Mouse (Mus musculus) regulatory T cell (primary cell): ENCODE results near the gene Col13a1.

Experiments
- in situ Hi-C: fragments of 300-600 bp; cut with MboI, MseI; formaldehyde crosslinking; loops from one replicate; pipeline ENCODE4 v1.15.1; 2025; ENCODE audit warnings: high pct_unique_total_duplicates

Col13a1 gene

DNA sequence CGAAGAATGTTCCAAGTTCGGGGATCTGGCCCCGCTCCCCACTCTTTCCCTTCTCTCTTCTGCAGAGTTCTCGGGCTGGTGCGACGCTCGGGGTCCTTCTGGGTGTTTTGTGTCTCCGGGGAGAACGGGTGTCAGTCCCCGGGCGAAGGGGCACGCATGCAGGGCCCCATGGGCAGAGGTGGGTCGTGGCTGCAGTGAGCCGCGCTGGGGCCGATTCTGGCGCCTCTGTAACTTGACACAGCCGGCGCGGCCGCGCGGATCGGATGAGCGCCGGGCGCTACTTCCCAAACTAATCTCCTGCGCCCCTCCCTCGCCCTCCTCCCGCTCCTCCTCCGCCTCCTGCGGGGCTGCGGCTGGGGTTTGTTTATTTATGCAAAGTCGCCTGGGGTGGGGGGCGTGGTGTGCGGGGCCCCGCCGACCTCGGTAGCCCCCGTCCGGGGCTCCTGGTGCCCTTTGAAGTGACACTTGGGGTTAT lies at the start of gene Col13a1:
Gene Col13a1, minus strand, starts transcription at position 243 of the 475 bp plus-strand sequence.
- in situ Hi-C loops, result no loop called here

DNA sequence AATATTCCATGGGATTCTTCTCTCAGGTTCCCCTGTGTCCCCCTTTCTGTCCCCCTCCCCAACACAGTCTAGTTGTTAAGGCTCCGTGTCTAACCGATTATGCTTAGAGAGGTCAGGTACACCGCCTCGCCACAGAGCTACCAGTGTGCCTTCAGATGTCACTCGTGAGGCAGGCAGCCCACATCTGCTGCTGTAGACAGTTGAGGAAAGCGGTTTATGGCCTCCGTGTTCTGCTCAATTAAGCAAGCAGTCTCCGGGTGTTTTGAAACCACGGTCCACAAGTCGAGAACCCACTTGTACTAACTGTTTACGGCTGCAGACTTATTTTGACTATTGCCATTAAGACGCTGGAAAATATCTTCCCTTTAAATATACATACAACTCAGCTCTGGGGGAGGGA lies 48.8 kb upstream of the Col13a1 start:
- in situ Hi-C loops, result no loop called here

DNA sequence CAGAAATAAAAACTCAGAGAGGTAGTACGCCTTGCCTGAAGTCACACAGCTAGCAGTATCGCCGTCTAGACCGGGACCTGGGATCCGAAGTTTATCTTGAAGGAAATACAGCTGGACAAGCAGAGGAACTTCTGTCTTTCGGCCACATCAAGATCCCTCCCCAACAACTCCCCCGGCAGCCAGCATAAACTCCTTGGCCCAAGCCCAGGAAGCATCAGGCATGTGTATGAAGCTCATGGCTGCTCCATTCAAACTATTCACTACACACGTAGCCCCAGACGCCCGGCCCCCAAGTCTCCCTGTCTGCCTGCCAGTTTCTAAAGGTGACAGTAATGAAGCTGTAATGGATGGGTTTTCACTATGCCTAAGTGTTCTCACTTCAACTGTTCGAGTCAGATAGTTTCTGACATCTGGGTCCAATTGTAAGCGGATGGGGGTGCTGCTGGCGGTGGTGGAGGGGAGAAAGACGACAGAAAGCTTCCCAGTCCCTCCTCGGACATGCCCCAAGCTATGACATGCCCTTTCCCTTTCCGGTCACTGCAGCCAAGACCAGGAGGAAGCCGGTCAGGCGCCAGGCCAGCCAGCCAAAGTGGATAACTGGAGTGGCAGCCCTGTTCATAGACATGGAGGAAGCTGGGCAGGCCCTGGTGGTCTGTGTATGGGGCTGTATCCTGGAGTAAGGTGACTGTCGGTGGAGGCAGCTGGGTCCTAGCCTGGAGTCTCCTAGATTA lies 45.1 kb upstream of the Col13a1 start:
- in situ Hi-C loops, result no loop called here

DNA sequence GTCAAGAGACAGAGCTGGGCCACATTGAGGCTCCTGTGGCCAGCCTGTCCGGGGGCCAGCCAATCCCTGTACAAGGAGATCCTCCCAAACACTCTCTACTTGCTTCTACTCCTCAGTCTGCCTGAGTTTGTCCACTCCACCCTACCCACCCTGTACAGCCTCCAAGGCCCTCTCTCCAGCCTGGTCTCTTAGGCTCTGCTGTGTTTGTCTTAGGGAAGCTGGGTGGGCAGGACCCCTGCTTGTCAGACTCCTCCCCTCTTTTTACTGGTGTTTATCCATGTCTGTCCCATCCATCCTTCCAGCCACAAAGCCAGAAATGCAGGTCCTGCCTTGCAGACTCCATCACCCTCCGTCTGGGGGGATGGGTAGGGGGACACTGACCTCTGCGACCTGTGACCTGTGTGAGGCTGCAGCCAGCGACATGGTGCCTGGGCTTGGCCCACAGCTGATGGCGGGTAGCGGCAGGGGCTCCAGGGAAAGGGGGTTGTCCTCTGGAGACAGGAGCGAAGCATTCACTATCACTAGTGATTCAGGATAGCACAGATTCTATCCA lies 41.2 kb upstream of the Col13a1 start:
- in situ Hi-C loops, result no loop called here

DNA sequence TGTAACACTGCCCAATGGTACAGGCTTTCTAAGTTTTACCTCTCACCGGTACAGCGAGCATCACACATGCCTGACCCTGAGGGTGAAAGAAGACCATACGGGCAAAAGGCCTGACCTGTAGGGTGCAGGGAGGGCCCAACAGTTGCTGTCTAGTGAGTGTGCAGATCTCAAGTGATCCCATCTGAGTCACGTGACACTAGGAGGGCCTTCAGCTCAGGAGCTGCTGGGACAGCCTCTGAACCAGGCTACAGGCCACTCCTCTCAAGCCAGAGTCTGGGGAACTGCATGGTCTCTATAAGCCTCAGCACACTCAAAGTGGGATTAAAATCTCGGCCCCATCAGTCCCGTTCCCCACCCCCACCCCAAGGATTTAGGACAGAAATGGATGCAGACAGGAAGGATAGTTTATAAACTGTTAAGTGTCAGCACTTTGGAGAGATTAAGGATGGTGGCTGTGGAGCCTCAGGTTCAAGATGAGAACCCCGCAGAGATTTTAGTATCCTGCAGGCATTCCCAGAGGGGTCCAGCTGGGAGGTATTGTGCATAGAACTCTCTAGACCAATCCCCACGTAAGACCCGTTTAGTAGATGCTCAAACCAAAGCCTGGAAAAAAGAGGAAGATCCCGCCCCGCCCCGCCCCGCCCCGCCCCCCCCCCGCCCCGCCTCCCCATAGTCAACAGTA lies 40.6 kb upstream of the Col13a1 start:
- in situ Hi-C loops, result no loop called here

DNA sequence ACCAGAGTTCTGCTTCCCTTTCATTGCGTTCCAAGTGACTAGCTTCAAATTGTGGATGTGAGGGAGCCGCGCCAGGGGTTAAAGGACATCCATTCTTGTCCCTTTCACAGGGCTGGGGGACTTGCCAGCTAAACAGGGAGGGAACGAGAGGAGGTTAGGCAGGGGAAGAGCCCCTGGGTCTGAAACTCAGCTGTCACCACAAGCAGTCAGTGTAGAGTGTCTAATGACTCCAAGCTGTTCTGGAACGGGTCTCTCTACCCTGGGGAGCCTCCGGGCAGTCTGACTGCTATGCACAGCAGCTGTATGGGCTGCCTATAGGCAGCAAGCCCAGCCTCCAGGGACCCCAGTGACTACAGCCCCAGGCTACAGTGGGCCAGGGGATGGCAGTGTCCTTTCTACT lies 38.0 kb upstream of the Col13a1 start:
- in situ Hi-C loops, result no loop called here

DNA sequence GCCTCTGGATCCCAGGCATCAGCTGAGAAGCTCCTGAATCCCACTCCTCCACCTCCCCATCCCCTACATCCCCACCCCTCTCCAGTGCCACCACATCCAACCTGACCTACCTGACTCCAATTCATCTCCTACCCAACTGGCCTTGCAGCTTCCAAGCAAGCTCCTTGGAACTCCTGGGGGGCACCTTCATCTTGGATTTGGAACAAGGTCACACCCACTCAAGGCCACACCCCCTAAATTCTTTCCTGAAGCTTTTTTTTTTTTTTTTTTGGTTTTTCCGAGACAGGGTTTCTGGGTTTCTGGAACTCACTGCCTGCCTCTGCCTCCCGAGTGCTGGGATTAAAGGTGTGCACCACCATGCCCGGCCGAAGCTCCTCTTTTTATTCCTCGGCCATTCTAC lies 34.3 kb upstream of the Col13a1 start:
- in situ Hi-C loops, result no loop called here

DNA sequence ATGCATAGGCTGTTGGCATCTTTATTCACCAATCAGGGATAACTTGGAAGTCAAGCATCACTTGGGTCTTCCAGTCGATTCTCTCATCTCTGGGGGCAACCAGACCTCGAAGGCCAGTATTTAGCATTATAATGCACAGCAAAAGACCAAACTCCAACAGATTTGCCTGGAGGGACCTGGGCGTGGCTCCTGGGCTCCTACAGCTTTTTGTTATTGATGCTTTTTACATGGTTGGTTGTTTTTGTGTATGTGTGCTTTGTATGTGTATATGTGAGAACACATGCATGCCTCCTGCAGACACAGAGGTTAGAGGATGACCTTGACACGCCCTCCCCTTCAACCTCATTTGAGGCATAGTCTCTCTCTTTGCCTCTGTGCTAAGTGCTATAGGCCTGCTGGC lies 33.5 kb upstream of the Col13a1 start:
- in situ Hi-C loops, result no loop called here

DNA sequence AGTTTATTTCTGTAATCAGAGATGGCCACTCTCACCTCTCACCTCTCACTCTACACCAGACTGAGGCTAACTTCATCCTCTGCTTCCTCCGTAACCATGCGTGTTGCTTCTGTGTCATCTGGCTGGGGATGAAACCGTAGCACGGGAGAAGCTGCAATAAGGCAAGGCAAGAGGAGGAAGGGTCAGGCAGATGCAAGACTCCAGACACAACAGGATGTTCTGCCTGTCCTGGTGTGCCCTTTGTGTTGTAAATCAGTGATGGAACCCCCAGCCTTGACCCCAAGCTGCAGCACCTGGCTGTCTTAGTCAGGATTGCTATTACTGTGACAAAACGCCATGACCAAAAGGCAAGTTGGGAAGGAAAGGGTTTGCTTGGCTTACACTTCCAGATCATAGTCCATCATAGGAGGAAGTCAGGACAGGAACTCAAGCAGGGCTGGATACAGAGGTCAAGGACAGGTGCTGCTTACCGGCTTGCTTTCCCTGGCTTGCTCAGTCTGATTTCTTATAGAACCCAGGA lies 31.1 kb upstream of the Col13a1 start:
- in situ Hi-C loops, result no loop called here

DNA sequence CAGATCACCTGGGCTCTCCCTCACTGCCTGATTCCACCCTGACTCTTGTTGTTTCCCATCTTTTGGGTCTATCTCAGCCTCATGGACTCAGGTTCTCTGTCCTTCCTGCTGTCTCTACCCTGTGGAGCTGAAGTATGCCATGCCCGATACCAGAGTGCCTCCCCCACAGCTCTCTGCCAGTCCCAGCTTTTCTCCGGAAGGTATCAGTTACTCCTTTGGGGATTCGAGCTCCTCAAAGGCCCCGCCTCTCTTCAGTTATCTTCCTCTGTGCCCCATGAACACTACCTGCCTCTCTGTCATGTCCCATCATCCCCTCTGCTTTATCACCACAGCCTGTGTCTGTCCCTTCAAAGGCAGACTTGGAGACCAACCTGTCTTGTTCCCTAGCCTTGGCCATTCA lies 29.1 kb upstream of the Col13a1 start:
- in situ Hi-C loops, result no loop called here

DNA sequence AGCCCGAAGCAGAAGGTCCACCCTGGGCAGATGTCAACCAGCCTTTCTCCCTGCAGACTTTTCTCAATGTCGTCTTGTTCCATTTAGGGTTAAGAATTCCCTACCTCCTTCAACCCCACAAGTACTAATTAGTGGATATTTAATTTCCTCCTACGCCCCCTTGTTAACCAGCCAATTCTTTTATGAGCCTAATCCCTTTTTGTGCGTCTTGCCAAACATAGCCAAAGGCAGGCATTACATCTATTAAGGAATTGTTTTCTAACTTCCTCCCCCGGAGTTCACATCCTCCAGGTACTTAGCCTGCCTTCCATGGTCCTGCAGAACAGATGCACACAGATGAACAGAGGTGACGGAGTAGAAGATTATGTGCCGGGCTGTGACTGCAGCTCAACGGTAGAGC lies 27.5 kb upstream of the Col13a1 start:
- in situ Hi-C loops, result no loop called here

DNA sequence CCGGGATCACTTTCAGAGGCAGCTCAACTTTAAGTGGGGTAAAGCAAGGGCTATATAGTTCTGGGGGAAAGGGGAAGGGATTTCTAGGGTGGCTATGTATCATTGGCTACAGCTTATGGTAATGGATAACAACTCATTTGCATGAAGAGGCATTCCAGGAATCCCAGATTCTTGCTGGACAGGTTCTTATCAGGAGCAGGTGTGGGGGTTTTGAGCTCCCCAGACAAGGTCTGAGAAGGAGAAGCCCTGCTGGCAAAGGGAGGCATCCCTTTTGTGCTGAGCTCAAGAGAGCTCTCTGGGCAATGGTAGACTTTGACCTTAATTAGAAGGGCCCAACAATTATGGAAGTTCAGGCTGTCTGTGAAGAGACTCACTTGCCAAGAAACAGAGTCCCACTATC lies 21.3 kb upstream of the Col13a1 start:
- in situ Hi-C loops, result no loop called here

DNA sequence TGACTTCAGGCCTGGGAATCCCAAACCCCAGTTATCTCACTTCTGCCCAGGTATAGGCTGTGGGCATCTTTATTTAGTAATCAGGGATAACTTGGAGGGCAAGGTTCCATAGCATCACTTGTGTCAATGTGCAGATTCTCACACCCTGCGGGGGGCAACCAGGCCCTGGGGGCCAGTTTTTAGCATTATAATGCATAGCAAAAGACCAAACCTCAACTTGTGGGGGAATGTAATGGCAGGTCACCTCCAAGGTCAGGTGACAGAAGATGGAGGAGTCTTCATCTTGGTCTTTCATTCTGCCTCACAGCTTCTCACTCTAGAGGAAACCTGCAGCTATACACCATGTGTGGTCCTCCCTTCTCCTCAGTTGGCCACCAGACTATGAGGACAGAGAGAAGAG lies 20.9 kb upstream of the Col13a1 start:
- in situ Hi-C loops, result no loop called here

DNA sequence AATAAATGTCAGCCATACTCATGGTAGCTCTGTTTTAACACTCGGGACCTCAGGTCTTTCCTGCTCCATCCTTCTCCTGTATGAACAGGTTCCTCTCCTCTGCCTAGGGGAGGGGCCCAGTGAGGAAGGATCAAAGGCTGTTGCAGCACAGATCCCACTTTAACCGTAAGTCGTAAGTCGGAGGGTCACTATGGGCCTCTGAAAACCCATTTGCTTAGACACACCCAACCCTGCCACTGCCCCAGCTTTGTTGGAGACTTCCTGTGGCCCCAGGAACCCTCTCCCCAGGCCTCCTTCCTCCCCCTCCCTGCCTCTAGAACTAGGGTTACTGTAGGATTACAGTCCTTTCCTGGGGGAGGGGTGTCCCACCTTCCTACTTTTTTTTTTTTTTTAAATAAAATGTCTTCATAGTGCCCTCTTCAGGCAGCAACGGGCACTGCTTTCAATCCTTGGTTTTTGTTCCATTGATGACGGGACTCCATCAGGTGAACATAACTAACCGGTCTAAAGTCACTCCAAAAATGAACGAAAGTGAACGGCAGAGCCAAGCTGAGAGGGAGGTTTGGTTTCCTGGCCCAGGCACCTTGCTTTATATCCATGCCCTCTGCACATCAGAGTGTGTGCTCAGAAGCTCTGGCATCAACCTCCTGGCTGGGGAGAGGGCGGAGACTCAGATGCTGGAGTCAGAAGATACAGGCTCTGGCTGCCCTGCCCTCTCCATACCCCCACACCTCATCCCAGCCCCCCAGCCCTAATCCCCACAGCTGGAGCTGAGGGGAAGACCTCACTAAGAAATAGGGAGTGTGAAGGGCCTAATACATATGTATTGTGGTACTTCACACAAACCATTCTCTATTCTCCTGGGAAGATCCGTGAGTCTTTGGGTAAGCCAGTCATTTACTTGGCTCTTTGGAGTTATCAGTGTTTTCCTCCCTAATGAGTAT lies 12.8 kb upstream of the Col13a1 start:
- in situ Hi-C loops, result no loop called here

DNA sequence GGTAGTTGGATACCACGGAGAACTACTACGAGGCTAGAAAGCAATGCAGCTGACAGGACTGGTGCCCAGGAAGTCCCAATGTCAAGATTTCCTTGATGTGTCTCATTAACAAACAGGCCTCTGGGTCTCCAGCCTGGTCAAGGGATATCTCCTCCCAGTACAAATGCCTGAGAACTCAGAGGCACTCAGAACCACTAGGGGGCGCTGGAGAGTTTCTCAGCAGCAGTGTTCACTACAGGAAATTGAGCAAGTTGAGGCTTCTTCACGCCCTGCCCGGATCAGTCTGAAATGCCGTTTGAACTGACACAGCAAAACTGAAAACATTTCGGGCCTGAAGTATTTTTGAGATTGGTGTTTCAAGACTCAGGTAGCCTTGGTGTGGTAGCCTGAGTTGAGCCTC lies 1.5 kb upstream of the Col13a1 start:
- in situ Hi-C loops, result no loop called here

DNA sequence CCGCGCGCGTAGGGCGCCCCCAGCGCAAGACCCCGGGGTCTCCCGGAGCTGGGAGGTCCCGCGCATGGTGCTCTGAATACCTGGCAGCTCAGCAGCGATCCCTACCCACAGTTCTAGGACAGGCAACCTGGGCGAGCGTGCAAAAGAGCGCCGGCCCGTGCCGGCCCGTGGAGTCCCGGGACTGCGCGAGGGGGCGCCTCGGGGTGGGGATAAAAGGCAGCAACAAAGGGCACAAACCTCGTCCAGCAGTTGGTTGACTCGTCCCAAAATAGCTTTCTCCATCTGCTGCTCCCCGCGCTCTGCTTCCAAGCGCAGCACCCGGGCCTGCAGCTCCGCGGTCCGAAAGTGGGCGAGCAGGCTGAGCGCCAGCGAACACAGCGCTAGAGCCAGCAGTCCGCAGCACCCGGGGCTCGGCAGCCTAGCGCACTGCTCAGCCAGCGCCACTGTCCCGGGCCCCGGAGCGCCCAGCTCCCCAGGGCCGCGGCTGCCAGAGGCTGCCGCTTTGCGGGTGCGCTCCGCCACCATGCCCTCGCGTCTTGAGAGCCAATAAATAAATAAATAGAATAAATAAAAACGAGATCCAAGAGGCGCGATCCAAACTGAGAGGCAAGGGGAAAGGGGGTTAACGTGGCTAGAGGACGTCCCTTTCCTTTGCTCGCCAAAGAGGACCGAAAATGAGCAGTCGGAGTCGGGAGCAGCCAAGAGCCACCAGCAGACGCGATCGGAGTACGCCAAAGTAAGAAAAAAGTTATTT lies 619 bp downstream of the Col13a1 start:
- in situ Hi-C loops, result no loop called here

DNA sequence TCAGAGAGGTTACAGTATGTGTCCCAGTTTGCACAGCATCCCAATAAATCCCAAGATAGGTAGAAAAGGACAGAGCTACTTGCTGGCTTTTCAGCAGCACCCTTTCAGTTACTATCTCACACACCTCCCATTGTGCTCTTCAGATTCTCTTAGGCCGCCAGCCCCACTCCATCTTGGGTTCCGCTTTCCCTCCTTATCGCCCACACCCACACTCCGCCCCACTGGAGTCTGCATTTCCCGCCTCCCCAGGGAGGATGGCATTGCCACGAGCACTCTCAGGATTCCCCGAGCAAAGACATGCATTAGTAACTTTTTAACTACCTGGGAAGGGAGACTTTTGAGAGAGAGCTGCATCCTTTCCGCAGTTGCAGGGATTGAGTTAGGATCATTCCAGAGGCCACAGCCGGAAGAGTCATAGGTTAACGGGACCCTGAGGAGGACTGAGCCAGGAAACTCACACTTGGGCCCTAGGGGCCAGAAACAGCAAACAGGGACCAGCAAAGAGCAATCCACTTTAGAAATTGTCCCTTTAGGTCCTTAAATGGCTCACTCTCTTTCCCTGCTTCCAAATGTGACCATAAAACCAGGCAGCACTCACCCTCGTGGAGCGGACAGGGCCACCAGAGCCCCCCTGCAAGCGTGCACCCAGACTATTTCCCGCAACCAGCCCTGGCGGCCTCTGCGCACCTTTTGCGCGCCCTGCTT lies 1.4 kb downstream of the Col13a1 start:
- in situ Hi-C loops, result no loop called here

DNA sequence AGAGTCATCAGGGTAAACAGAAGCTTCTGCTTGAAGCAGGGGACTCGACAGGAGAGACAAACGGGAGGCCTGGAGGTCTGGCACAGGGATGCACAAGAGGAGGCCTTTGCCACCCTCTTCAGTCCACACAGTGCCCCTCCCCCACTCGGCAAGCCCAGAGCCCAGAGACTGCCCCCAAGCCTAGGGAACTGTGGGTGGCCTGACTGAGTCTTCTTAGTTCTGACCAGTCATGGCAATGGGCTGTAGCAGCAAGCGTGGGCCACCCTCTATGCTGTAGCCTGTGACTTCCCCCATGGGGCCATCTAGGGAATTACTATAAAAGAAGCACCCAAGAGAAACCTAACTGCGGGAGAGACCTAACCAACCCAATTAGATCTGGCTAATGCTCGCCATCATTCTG lies 1.9 kb downstream of the Col13a1 start:
- in situ Hi-C loops, result no loop called here

DNA sequence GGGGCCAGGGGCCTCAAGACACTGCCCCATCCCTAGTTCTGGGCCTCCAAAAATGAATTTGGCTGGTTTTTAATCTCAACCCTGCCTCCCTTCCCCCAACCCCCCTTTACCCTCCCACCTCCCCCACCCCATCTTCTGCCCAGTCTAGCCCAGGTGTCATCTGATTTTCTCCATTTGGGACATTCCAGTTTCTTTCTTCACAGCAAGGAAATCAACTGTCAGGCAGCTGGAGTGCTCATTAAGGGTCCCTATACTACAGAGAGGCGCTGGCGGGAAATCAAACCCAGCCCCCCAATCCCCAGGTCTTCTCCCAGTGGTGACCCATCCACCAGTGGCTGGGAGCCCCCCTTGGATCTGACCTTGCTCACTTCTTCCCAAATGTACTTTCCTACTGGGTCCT lies 4.3 kb downstream of the Col13a1 start:
- in situ Hi-C loops, result no loop called here

DNA sequence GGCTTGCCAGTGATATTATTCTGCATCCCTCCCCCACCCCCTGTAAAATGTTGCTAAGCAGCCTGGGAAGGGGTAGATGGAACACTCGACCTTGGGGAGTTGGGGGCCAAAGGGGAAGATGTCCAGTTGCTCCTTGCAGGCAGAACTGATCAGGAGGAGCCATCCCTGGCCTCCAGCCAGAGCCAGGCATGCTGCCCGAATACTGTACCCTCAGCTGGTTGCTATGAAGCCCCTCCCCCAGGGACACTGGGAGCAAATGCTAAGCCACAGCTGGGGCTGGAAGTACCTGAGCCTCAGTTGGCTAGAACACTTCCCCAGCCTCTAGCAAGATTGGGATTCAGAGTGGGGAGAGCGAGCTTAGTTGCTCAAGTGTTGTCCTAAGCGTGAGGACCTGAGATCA lies 6.9 kb downstream of the Col13a1 start:
- in situ Hi-C loops, result no loop called here
